Mouse (Mus musculus) lung, postnatal 4 days (tissue): ENCODE results near the gene Nr3c2.

Source experiments
- DNase-seq, 2 experiments: peaks; one replicate each; pipeline ENCODE4 v3.0.0; 2021

Gene Nr3c2

DNA sequence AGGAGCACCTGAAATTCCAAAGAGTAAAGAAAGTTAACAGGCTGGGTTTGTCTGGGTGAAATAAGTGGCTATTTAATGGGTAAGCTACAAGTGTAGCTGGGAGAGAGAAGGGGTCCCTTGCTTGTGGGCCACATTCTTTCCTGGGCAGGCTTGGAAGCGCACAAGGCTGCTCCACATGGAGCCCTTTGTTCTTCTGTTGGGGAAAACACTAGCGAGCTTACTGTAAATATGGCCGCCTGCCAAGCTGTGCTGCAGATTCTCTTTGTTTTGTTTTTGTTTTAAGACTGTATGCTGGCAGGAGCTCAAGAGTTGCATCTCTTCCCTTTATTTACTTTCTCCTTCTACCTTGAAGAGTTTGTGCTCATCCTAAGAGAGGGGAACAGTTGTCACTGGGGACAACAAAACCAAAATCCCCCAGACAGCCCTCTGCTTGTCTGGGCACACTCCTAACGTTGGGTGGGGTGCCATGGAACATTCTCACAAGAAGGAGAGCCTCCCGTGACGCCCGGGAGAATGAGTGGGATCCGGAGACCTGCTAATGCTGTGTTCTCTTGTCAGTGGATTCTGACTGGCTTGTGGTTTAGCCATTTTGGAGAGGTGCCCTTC is 73.8 kb downstream of the Nr3c2 start:
- DNase-seq = peak; percentile 65 to 69

DNA sequence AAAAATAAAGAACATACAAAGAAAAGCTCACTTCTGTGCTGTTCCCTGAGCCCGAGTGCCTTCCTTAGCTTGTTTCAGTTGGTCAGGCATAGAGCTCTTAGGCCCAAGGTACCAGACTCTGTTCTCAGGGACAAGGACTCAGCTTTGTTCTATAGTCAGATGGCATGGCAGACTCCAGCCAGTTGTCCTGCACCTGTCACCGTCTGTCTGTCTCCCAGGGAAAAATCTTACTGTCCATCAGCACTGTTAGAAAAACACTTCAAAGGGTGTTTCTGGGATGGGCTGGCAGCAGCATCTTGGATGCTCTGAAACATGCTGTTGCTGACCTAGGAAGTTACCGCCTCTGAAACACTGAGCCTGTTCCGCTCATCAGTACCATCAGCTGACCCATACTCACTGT is 78.7 kb downstream of the Nr3c2 start:
- DNase-seq = no peak

DNA sequence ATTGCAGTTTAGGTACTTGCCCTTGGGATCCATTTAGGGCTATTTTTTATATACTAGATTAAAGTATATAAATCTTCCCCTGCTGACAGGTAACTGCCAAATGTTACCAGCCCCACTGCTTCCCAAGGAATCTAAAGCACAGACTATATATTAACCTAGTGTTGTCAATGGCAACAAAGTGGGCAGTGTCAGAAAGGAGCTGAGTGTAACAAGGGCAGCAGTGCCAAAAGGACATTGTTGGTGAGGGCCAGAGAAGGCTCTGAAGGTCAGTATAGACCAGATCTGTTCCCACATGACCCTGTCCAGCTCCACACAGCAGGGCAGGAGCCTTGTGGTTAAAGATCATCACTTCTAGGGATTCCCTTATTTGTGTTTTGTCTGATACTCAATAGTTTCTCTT is 84.8 kb downstream of the Nr3c2 start:
- DNase-seq = no peak

DNA sequence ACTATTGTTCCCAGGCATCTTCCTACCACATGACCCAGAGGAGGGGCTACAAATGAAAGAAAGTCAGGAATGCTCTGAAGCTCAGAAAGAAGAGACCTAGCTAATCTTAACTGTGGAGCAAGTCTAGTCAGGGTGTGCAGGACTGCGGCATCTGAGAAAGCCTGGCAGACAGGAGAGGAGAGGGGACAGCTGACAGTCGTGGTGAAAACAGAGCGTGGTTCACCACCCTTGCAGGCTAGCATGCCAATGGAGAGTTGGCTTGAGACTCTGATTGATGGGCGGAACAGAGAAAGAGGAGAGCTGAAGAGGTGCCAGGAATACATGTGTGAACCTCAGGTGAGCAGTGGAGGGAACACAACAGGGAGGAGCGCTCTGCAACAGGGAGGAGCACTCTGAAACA is 85.6 kb downstream of the Nr3c2 start:
- no peak for DNase-seq

DNA sequence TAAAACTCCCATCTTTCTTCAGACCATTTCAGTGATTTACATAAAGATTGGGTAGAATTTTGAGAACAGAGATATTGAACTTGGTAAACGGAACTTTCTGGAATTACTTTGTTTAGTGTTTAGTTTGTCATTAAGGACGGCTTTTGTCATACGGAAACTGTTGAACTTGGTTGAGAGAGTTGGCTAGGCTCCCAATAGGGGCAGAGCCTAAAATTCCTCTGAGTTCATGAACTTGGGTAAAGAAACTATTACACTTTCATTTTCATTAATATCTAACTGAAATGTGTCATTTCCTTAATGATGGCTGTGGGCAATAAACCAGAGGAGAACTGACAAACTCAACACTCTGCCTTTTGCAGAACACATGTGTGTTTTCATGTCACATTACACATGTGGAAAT is 88.6 kb downstream of the Nr3c2 start:
- DNase-seq = no peak

DNA sequence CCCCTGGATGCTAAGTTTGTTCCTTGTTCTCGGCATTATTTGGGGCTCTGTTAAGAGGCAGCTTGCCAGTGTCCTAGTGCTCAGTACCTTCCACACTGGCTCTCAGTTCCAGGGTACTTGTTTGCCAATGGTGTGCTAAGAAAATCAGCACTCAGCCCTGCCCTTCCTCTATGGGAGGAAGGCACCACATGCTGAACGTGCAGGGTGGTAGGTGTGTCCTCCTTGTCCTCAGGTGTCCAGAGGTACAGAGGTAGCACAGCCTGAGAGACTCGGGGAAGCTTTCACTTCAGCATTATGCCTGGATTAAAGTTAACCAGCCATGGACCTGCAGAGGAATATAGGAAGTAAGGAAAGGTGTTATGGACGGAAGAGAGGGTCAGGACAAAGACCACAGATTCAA is 99.0 kb downstream of the Nr3c2 start:
- DNase-seq = no peak

DNA sequence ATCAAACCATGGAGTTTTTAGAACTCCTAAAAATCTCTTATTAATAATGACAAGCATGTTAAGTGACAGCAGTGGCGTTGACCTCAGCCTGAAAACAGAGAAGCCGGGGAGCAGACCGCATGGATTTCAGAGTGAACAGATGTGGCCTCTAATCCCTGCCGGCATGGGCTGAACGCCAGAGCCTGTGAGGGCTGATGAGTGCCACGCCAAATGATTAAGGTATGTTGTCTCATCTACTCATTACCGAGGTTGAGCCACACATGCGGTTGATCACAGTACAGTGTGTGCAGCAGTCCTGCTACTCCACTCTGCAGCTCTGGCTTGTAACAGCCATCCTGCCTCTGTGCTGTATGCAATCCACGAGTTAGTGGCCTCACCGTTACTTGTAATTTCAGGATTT is 110.2 kb downstream of the Nr3c2 start:
- no peak for DNase-seq

DNA sequence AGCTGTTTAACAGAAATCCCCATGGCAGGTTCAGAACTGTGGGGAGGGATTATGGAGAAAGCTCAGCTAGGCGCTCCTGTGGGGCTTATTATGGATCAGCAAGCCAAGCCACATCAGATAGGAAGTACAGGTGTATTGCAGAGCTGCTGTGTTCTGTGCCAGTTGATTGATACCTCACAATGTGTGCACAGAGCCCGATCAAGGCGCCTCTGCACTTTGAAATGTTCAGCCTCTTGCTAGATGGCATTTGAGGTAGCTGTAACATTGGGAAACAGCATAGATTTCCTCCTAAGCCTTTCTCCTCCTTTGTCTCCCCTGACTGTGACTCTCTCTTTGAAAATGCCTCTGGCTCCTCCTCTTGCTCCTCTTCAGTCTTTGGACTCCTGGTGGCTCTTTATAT is 112.7 kb downstream of the Nr3c2 start:
- DNase-seq = no peak

DNA sequence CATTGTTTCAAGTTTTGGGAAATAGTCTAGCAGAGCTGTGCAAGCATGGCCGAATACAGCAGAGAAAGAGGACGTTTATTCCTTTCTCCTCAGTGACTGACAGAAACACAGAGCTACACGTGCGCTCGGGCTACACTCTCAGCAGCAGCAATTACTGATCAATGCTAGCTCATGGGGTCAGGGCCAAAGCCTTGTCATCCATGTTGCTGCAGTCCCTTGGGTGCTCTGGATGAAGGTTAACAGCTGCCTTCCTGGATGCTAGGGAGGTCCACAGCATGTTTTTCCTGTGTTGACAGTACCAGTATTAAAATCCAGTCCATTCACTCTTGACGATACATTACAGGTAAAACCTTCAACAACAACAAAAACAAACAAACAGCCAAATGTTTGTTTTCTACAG is 113.4 kb downstream of the Nr3c2 start:
- DNase-seq = no peak

DNA sequence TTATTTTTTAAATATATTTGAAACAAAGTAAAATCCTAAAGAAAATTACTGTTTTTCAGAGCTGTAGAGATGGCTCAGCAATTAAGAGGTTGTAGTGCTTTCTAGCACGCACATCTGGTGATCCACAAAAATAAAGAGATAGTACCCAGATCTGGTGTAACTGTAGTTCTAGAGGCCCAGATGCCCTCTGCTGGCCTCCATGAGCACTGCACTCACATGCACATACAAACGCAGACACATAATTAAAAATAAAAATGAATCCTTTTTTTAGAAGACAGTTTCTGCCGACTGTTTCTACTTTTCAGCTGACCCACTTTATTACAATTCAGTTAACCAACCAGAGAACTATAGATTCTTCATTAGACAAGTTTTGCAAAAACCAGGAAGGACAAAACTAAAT is 117.5 kb downstream of the Nr3c2 start:
- no peak for DNase-seq

DNA sequence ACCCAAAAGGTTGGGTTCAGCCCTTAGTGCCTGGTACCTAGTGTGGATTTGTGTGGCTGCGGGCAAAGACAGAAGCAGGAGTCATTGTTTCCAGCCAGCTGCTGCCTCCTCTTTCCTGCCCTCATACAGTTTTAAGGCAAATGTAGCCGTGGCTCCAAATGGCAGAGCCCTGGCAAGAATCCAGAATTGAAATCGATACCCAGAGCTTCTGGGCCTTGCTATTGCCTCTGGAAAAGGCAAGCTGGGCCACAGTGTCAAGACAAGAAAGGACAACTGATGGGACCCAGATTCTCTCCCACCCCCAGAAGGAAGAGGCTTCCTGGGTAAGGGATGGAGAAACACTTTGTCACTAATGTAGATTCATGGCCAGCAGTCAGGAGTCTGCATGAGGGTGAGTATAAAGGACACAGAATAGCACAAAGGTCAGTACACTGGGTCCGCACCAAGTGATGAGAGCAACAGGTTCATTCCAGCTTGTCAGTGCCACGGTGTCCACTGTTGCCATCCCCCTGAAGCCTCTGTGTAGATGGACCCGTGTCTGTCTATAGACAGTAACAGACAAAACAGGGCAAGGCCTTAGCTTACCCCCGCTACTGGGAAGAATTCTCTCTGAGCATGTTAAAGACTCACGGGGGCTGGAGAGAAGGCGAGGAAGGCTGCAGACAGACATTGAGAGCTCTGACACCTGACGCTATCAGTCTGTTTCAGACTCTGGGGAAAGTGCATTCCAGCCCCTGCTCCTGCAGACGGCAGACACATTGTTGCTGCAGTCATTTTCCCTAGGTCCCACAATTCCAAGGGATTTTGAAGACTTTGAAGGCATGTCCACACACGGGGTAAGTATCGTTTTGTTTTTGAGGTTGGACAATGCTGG is 124.8 kb downstream of the Nr3c2 start:
- no peak for DNase-seq

DNA sequence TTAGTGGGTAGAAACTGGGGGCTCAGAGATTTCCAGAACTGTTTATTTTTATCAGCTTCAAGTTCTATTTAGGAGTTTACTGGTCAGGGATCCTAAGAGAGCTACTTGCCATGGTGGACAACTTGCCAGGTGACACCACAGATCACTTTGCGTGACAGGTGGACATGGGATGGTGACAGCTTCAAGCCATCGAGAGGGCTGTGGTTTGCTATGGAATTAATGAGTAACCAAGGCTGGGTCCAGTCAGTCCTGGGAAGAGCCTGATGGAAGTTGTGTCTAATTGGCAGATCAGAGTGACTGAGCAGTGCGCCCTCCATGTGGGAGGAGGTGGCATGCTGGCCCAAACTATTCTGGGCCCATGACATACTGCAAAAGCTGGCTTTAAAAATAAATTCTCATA is 132.0 kb downstream of the Nr3c2 start:
- DNase-seq = no peak

DNA sequence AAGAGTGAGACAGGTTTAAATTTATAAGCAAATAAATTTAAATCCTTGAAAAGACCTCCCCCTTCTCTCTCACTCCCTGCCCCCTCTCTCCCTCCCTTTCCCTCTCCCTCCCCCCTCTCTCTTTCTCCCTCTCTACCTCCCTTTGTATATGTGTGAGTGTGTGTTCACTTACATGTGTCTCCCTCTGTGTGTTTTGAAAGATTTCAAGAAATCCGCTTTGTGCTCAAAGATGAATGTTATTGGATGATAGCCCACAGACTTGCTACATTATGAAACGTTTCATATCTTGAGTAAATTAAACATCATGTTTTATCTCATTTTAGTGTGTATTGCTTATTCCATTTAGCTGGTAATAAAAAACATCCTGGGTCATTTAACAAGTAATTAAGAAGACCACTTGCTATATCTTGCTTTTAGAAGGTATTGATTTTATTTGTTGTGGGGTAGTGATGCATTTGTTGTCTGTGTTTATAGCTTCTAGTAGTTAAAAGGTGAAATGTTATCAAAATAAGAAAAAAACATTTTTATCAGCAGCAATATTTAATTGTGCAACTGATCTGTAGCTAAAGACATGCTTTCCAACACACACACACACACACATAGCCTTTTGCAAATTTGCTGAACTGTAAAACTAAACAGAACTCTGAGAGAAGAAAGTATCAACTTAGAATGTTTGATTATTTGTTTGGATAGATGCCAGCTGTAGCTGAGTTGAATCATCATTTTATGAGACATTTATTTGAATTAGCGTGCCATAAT is 134.6 kb downstream of the Nr3c2 start:
- DNase-seq = no peak

DNA sequence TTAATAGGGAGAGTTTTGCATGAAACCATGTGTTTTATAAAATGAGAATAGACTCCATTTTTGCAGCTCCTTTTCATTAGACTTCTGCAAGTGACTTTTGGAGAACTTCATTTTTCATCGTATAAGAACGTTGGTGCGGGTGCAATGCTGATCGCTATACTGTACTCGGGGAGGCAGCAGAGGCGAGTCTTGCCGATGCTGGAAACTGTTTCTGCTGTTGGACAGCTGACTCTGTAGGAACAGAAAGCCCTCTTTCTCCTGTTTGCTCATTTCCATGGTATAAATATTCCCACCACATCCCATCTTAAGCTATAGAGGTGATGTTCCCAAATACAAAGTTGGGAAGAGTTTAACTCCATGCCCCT is 135.2 kb downstream of the Nr3c2 start:
- no peak for DNase-seq

DNA sequence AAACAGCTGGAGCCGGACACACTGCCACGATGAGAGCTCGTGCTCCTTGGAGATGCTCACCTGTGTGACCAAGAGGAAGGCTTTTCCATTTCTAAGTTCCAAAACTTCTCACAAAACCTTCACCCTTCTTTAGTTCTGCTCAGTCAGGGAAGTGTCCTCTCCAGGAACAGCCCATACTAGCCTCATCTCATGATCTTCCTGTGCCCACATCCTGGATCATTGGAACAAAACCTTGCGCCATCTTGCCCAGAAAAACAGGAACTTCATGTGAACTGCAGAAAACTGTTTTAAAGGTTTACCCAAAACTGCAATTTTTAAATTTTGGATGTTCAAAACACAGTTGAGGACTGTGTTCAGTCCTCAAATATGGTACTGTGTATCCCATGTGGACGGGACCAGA is 142.0 kb downstream of the Nr3c2 start:
- DNase-seq = no peak

DNA sequence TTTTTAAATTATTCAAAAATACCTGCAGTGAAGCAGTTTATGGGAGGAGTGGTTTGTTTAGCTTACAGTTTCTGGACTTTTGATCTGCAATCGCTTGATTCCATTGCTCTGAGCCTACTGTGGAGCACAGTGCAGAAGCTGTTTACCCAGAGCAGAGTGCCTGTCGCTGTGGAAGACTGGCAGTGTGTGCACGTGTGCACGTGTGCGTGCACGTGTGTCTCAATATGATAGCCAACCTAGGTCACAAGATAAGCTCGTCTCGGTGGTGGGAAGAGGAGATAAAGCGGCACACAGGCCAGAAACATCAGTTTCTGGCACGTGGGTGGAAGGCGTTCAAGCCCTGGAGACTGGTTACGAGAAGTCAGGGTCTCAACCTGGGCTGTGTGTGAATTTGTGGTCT is 145.6 kb downstream of the Nr3c2 start:
- no peak for DNase-seq

DNA sequence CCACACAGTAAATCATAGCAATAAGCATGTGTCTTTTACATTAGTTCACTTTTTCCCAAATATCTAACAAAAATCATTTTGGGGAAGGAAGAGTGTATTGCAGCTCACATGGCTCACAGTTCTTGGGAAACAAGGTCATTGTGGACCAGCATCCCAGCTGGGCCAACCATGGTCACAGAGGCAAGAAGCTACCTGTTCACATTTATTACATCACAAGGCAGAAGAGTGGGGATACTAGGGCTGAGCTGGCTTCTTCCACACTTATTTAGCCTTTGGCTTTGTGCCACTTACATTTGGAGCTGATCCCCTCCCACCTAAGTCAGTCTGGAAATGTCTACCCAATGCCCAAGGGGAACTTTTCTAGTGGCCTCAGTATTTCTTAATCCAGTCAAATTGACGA is 146.5 kb downstream of the Nr3c2 start:
- DNase-seq = no peak

DNA sequence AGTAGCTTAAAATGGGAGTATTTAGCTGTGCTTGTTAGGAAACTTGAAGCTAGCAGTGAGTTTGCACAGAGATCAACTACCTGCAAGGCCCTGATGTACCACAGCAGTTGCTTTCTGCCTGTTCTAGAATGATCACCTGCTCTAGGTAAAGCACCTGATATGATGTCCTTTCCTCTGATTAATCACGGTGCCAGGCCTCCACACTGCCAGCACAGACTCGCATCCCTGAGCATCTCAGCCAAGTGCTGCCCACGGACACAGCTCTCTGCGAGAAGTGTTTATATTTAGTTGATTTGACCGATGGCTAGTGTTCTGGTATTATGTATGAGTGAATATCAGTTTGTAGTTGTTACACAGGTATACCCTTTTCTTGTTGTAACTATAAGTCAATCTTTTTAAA is 147.0 kb downstream of the Nr3c2 start:
- no peak for DNase-seq

DNA sequence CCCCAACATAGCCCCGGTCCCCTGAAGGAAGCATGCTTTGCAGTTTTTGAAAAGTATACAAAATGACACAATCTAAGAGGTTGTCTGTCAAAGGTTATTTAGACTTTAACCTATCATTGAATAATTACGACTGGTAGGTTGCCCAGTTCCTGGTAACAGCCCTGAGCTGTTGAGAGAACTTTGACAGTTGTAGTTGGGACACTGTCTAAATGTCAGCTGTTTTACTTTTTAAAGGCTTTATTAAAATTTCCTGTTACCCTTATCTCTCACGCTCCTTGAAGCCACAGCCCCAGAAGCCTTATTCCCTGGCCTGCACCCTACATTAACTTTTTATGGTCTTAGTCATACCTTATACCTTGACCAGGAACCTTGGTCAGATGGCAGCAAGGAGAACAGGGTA is 147.5 kb downstream of the Nr3c2 start:
- no peak for DNase-seq

DNA sequence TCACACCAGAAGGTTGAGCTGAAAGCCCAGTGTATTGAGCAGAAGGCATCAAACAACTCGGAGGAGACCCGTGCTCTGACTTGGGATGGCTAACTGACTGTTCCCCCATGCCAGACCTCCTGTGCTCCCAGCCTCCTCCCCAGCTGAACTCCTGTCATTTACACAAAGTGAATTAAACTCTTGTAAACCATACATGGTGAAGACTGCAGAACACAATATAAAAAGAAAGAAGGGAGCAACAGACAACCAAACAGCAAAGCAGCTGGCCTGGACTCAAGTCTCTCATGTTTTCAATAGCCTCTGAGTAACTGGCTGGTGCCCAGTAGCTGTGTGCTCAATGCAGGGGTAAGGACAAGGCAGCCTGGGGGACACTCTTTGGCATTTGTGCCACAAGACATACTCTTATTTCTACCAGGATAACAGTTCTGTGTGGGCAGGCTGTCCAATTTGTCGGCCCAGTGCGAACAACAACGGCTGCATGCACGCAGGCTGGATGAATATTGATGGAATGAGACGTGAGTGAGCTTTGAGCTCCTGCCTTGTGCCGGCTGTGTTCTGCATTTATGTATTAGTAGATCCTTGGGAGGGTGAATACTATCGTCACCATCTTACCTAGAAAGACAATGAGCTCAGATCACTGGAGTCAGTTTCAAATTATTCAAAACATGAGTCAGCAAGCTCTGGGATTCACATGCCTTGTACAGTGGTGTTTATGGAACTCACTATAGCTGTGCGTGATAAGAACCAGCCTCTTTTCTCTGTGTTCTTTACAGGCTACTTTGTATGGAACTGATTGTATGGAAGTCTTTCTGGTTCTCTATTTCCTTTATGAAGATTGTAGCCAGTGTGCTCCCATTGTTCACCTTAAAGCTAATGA is 152.4 kb downstream of the Nr3c2 start:
- DNase-seq = no peak

DNA sequence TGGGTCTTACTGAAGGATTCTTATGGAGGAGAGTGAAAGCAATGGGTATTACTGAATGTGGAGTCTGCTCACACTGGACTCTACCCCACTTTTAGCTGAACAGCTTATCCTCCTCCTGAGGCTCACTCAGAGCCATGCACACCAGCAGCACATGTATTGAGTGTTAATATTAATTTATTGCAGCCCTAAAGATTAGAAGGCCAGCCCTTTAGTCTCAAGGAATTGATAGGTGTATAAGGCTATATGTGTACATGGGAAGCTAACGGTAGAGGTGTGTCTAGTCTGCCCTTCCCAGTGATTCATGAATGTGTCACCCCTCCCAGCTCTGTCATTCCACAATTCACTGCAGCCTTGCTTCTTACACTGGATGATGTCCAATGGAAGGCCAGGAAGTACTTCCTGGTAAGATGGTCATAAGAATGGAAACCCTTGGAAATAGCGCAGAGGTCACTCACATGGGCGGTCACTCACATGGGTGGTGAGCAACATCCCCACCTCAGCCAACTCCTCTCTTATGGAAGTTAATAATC is 156.3 kb downstream of the Nr3c2 start:
- no peak for DNase-seq

DNA sequence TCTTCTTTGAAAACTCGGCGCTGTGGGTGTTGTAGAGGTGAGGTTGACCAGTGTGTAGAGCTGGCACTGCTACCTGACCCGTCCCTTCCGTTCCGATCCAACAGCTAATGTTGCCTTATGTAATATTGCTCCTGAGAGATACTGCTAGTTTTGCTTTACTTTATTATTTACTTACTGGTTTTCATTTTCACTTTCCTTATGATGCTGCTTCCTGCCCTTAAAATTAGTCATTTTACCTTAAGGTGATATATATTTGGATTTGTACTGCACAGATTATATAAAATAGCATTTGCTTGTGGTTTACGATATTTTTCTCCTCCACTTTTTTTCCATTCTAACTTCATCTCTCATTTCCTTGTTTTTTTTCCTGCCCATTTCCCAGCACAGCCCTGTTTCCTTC is 157.6 kb downstream of the Nr3c2 start:
- no peak for DNase-seq

DNA sequence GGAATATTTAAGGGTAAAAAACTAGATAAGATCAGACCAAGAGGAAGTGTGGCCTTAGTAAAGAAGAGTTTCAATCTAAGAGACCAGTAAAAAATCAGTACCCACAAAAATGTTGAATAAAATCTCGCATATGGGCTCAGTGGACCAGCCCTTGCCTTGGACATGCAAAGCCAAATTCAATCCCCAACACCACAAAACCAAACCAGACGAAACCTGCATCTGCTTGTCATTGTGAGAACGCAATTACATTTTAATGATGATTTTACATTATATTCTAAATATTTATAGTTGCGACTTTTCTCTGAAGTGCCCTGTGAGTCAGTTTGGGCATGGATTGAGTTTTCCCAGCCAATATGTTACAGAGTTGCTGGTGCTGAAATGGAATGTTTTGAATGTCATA is 183.4 kb downstream of the Nr3c2 start:
- DNase-seq = no peak
